ENCODE assay signal across 9 mouse cellular contexts in the genomic region with DNA sequence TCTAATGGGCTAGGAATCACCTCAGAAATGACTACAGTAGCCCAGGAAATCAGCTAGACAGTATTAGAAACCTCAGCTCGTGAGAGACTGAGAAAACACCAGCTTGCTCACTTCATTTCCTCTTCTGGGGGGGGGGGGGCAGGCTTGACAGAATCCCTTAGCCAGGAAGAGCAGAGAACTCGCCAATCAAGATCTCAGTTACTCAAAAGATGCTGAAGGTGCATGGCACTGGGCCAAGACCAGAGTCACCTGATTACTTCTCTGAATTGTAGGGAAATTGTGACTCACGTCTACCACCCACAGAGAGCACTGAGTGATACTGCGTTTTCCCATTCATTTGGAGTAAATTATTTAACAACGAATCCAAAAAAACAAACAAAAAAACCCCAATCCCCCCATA. TPM values are rescaled to one million over a fixed set of nuclear protein-coding genes. Genes with fewer than 3 reads are reported as not detected.
DNase-seq lines count a peak whose midpoint lies in the region; ATAC-seq lines count a peak whose summit lies in the region.
"Had no signal": no experiment of that assay in that cellular context is flagged by ENCODE, and none has a peak within 500 bp of the region (broad histone marks: within the 10 kb centered on the region; RNA-seq: fewer than 3 reads in every experiment).

No protein-coding gene starts in this region.

- no peak overlapping the region for H3K4me3 ChIP-seq in hindbrain, embryonic 10.5 days
- H3K4me3 ChIP-seq in hindbrain, embryonic 13.5 days: no peak overlapping the region
- H3K4me3 ChIP-seq: forebrain, embryonic 12.5 days had no signal

- H3K27ac ChIP-seq in hindbrain, embryonic 10.5 days: no peak overlapping the region
- no peak overlapping the region for H3K27ac ChIP-seq in hindbrain, embryonic 13.5 days
- H3K27ac ChIP-seq: forebrain, embryonic 12.5 days had no signal

- peak; percentile 94 for ATAC-seq in activated CD4-positive, CD25-positive, alpha-beta regulatory T cell, adult 4 months
- no peak for ATAC-seq in megakaryocyte-erythroid progenitor cell, adult 5-6 weeks (replicated peaks; ENCODE audit: low FRiP score, low TSS enrichment, poor library complexity, severe bottlenecking)
- ATAC-seq in hindbrain, embryonic 13.5 days (ENCODE audit: low FRiP score): no peak

- intact Hi-C loops in left cerebral cortex, postnatal 14 days (cut with DNase I): no loop called here

- 72% methylated on average over 5 of the region's 5 CpGs for WGBS in hindbrain, embryonic 10.5 days
- 67% methylated on average over 5 of the region's 5 CpGs for WGBS in hindbrain, embryonic 13.5 days

- no peak overlapping the region for H3K4me2 ChIP-seq in hindbrain, embryonic 13.5 days
- H3K4me2 ChIP-seq: forebrain, embryonic 12.5 days had no signal

- H3K27me3 ChIP-seq in hindbrain, embryonic 10.5 days (ENCODE audit: insufficient read depth, poor library complexity, severe bottlenecking): no peaks in the 10 kb centered on the region
- H3K27me3 ChIP-seq in hindbrain, embryonic 13.5 days: 0 out of 2 replicates have a peak, but pooled peaks cover 2% of the 10 kb centered on the region
- H3K27me3 ChIP-seq: forebrain, embryonic 12.5 days had no signal

- peak; percentile 33 for DNase-seq in layer of hippocampus, adult 11-12 months (ENCODE audit: low spot score)
- DNase-seq in layer of hippocampus, postnatal 36 days: no peak
- DNase-seq in A20 (ENCODE audit: low read depth, low spot score): peak; percentile 17
- DNase-seq in left cerebral cortex, postnatal 14 days (ENCODE audit: low spot score in 2 of 2): peak; percentile 67 to 79
- no peak for DNase-seq in hindbrain, embryonic 10.5 days (ENCODE audit: low spot score)

- no peaks in the 10 kb centered on the region for H3K9me3 ChIP-seq in hindbrain, embryonic 10.5 days
- H3K9me3 ChIP-seq in hindbrain, embryonic 13.5 days: no peaks in the 10 kb centered on the region
- H3K9me3 ChIP-seq: forebrain, embryonic 12.5 days had no signal

- H3K9ac ChIP-seq in hindbrain, embryonic 13.5 days: no peak overlapping the region
- H3K9ac ChIP-seq: forebrain, embryonic 12.5 days had no signal

- no peaks in the 10 kb centered on the region for H3K4me1 ChIP-seq in hindbrain, embryonic 10.5 days (replicated peaks)
- H3K4me1 ChIP-seq in hindbrain, embryonic 13.5 days (replicated peaks): no peaks in the 10 kb centered on the region

- no peaks in the 10 kb centered on the region for H3K36me3 ChIP-seq in hindbrain, embryonic 10.5 days
- H3K36me3 ChIP-seq in hindbrain, embryonic 13.5 days: peaks cover 16% of the 10 kb centered on the region; the same call in 1 of the 2 replicates
- H3K36me3 ChIP-seq: forebrain, embryonic 12.5 days had no signal

RNA-seq across cellular contexts. Expression of gene Ncmap, which starts 8.2 kb away (rescaled TPM):
- total RNA-seq in layer of hippocampus, postnatal 36 days (2021): under 1 TPM; 0.47 to 0.56 TPM
- polyA plus RNA-seq in activated CD4-positive, CD25-positive, alpha-beta regulatory T cell, adult 4 months (2017; shearing (Covaris generic)): 10 to 100 TPM; 22.3 to 52.3 TPM
- under 1 TPM in 1 of 2 experiments, not detected in 1; 0.91 TPM for total RNA-seq in left cerebral cortex, postnatal 14 days (2021)
- 0.81 TPM in 1 of 2 replicates, not detected in the other for total RNA-seq in megakaryocyte-erythroid progenitor cell, adult 5-6 weeks (2014; fragmentation: Nextera tagmentation)
- total RNA-seq in megakaryocyte-erythroid progenitor cell, adult 5-6 weeks (2017): not detected in 2 replicates
- 0.30 and 0.35 TPM in 2 replicates for polyA plus RNA-seq in hindbrain, embryonic 10.5 days (2016; fragmentation: Nextera tagmentation; extraction: Ambion mirVana)
- 0.75 and 1.2 TPM in 2 replicates for polyA plus RNA-seq in hindbrain, embryonic 13.5 days (2015; fragmentation: Nextera tagmentation; extraction: Ambion mirVana)

RNA-seq across cellular contexts. Expression of gene Rcan3, which starts 27.5 kb away (rescaled TPM):
- total RNA-seq in layer of hippocampus, postnatal 36 days (2021): 10 to 100 TPM; 26.8 to 27.5 TPM
- 10 to 100 TPM; 14.6 to 23.0 TPM for polyA plus RNA-seq in activated CD4-positive, CD25-positive, alpha-beta regulatory T cell, adult 4 months (2017; shearing (Covaris generic))
- 10 to 100 TPM; 34.7 to 36.8 TPM for total RNA-seq in left cerebral cortex, postnatal 14 days (2021)
- 9.2 and 10.6 TPM in 2 replicates for total RNA-seq in megakaryocyte-erythroid progenitor cell, adult 5-6 weeks (2014; fragmentation: Nextera tagmentation)
- total RNA-seq in megakaryocyte-erythroid progenitor cell, adult 5-6 weeks (2017): 8.6 and 9.3 TPM in 2 replicates
- polyA plus RNA-seq in hindbrain, embryonic 10.5 days (2016; fragmentation: Nextera tagmentation; extraction: Ambion mirVana): 11.6 and 14.2 TPM in 2 replicates
- 31.2 and 31.8 TPM in 2 replicates for polyA plus RNA-seq in hindbrain, embryonic 13.5 days (2015; fragmentation: Nextera tagmentation; extraction: Ambion mirVana)

RNA-seq across cellular contexts. Expression of gene Srrm1, which starts 53.1 kb away (rescaled TPM):
- total RNA-seq in layer of hippocampus, postnatal 36 days (2021): 100 to 1,000 TPM; 123 to 143 TPM
- 100 to 1,000 TPM; 205 to 216 TPM for polyA plus RNA-seq in activated CD4-positive, CD25-positive, alpha-beta regulatory T cell, adult 4 months (2017; shearing (Covaris generic))
- total RNA-seq in left cerebral cortex, postnatal 14 days (2021): 100 to 1,000 TPM; 112 to 137 TPM
- 346 and 399 TPM in 2 replicates for total RNA-seq in megakaryocyte-erythroid progenitor cell, adult 5-6 weeks (2014; fragmentation: Nextera tagmentation)
- 181 and 189 TPM in 2 replicates for total RNA-seq in megakaryocyte-erythroid progenitor cell, adult 5-6 weeks (2017)
- 219 and 225 TPM in 2 replicates for polyA plus RNA-seq in hindbrain, embryonic 10.5 days (2016; fragmentation: Nextera tagmentation; extraction: Ambion mirVana)
- 215 and 220 TPM in 2 replicates for polyA plus RNA-seq in hindbrain, embryonic 13.5 days (2015; fragmentation: Nextera tagmentation; extraction: Ambion mirVana)

Comparison
In these comparisons a context has a peak if more than half of its experiments do, and no peak if none do; other contexts are left out.
1. DNase-seq: peak in layer of hippocampus, adult 11-12 months (single experiment), A20 (single experiment) and left cerebral cortex, postnatal 14 days (2 of 2); none in layer of hippocampus, postnatal 36 days (0 of 2) and hindbrain, embryonic 10.5 days (single experiment).